In genomic region chr12:86796351-86796750, GRCm38 (mm10) we compare ENCODE assay signal across 11 mouse cellular contexts.
A peak's percentile ranks its signal among the peaks of the same experiment; 100 is the strongest.
DNase-seq lines count a peak whose midpoint lies in the region; ATAC-seq lines count a peak whose summit lies in the region.
"Had no signal": no experiment of that assay in that cellular context is flagged by ENCODE, and none has a peak within 500 bp of the region (broad histone marks: within the 10 kb centered on the region; RNA-seq: fewer than 3 reads in every experiment).

No protein-coding gene starts in this region.

- no peak for ATAC-seq in hindbrain, embryonic 12.5 days (ENCODE audit: low FRiP score)
- no peak for ATAC-seq in hindbrain, embryonic 16.5 days
- ATAC-seq in midbrain, embryonic 13.5 days, result no peak

- 0 out of 2 replicates have a peak overlapping the region, but pooled peaks have one; percentile 30 for H3K27ac ChIP-seq in hindbrain, embryonic 12.5 days
- no peak overlapping the region for H3K27ac ChIP-seq in hindbrain, embryonic 16.5 days (ENCODE audit: low read depth, low read length)
- H3K27ac ChIP-seq in embryonic facial prominence, embryonic 10.5 days (replicated peaks), result 0 out of 2 replicates have a peak overlapping the region, but pooled peaks have one; percentile 2
- H3K27ac ChIP-seq in midbrain, embryonic 13.5 days, result peak overlapping the region; percentile 7; the same call in 1 of the 2 replicates

- DNase-seq in cerebellum, adult 8-10 months, result peak; percentile 40
- no peak for DNase-seq in cerebellum, postnatal 36 days
- DNase-seq in embryonic facial prominence, embryonic 10.5 days (ENCODE audit: low spot score), result no peak
- no peak for DNase-seq in retina, postnatal 1 day
- DNase-seq in thymus, postnatal 0 days (ENCODE audit: low spot score), result no peak

- H3K36me3 ChIP-seq in hindbrain, embryonic 12.5 days, result no peaks in the 10 kb centered on the region
- no peaks in the 10 kb centered on the region for H3K36me3 ChIP-seq in hindbrain, embryonic 16.5 days (ENCODE audit: control insufficient read depth, insufficient read depth, low read length)
- H3K36me3 ChIP-seq in embryonic facial prominence, embryonic 10.5 days (replicated peaks), result no peaks in the 10 kb centered on the region
- H3K36me3 ChIP-seq in midbrain, embryonic 13.5 days, result no peaks in the 10 kb centered on the region
- H3K36me3 ChIP-seq: heart, embryonic 12.5 days; liver, embryonic 13.5 days had no signal

- H3K4me2 ChIP-seq in hindbrain, embryonic 12.5 days (replicated peaks), result no peak overlapping the region
- H3K4me2 ChIP-seq in hindbrain, embryonic 16.5 days (ENCODE audit: low read length), result no peak overlapping the region
- no peak overlapping the region for H3K4me2 ChIP-seq in midbrain, embryonic 13.5 days (replicated peaks)
- H3K4me2 ChIP-seq: heart, embryonic 12.5 days; liver, embryonic 13.5 days had no signal

- no peaks in the 10 kb centered on the region for H3K27me3 ChIP-seq in hindbrain, embryonic 12.5 days
- no peaks in the 10 kb centered on the region for H3K27me3 ChIP-seq in hindbrain, embryonic 16.5 days (replicated peaks; ENCODE audit: control insufficient read depth, insufficient read depth, low read length)
- H3K27me3 ChIP-seq in embryonic facial prominence, embryonic 10.5 days (replicated peaks; ENCODE audit: low read depth, poor library complexity, severe bottlenecking), result no peaks in the 10 kb centered on the region
- no peaks in the 10 kb centered on the region for H3K27me3 ChIP-seq in midbrain, embryonic 13.5 days
- H3K27me3 ChIP-seq: heart, embryonic 12.5 days; liver, embryonic 13.5 days; megakaryocyte, embryonic 14.5 days had no signal

- peaks cover 34% of the 10 kb centered on the region for H3K4me1 ChIP-seq in hindbrain, embryonic 12.5 days
- peaks cover 24% of the 10 kb centered on the region for H3K4me1 ChIP-seq in hindbrain, embryonic 16.5 days (ENCODE audit: control insufficient read depth, insufficient read depth, low read depth, low read length)
- peaks cover 47% of the 10 kb centered on the region for H3K4me1 ChIP-seq in embryonic facial prominence, embryonic 10.5 days
- peaks cover 46% of the 10 kb centered on the region for H3K4me1 ChIP-seq in midbrain, embryonic 13.5 days (replicated peaks)

- no peaks in the 10 kb centered on the region for H3K9me3 ChIP-seq in hindbrain, embryonic 12.5 days (replicated peaks)
- H3K9me3 ChIP-seq in hindbrain, embryonic 16.5 days (ENCODE audit: control insufficient read depth, low read length), result no peaks in the 10 kb centered on the region
- no peaks in the 10 kb centered on the region for H3K9me3 ChIP-seq in embryonic facial prominence, embryonic 10.5 days
- no peaks in the 10 kb centered on the region for H3K9me3 ChIP-seq in midbrain, embryonic 13.5 days
- H3K9me3 ChIP-seq: heart, embryonic 12.5 days; liver, embryonic 13.5 days; megakaryocyte, embryonic 14.5 days had no signal

- no peak overlapping the region for H3K9ac ChIP-seq in hindbrain, embryonic 12.5 days
- no peak overlapping the region for H3K9ac ChIP-seq in hindbrain, embryonic 16.5 days (ENCODE audit: low read depth, low read length)
- no peak overlapping the region for H3K9ac ChIP-seq in midbrain, embryonic 13.5 days (replicated peaks)
- H3K9ac ChIP-seq: heart, embryonic 12.5 days; liver, embryonic 13.5 days had no signal

- no peak overlapping the region for H3K4me3 ChIP-seq in hindbrain, embryonic 12.5 days
- H3K4me3 ChIP-seq in hindbrain, embryonic 16.5 days (ENCODE audit: low read length), result no peak overlapping the region
- H3K4me3 ChIP-seq in embryonic facial prominence, embryonic 10.5 days, result no peak overlapping the region
- no peak overlapping the region for H3K4me3 ChIP-seq in midbrain, embryonic 13.5 days (replicated peaks)
- H3K4me3 ChIP-seq: heart, embryonic 12.5 days; liver, embryonic 13.5 days; megakaryocyte, embryonic 14.5 days had no signal

- 81% methylated on average over 3 of the region's 3 CpGs for WGBS in hindbrain, embryonic 12.5 days
- 72% methylated on average over 3 of the region's 3 CpGs for WGBS in hindbrain, embryonic 16.5 days
- 85% methylated on average over 3 of the region's 3 CpGs for WGBS in embryonic facial prominence, embryonic 10.5 days
- 83% methylated on average over 3 of the region's 3 CpGs for WGBS in midbrain, embryonic 13.5 days
